Comparison of ENCODE assay signal across 8 mouse cellular contexts in genomic region chr7:27355745-27356240, GRCm38 (mm10). TPM values are rescaled to one million over a fixed set of nuclear protein-coding genes. Genes with fewer than 3 reads are reported as not detected.
A peak's percentile ranks its signal among the peaks of the same experiment; 100 is the strongest.
DNase-seq lines count a peak whose midpoint lies in the region; ATAC-seq lines count a peak whose summit lies in the region.

Gene Shkbp1 (minus strand): TSS chr7:27356019.

- peak; percentile 94 for ATAC-seq in lung, embryonic 16.5 days (ENCODE audit: low read depth)

- H3K27me3 ChIP-seq in lung, embryonic 16.5 days (ENCODE audit: control insufficient read depth, insufficient read depth, low read depth, low read length), result no peaks in the 10 kb centered on the region

- H3K9me3 ChIP-seq in lung, embryonic 16.5 days (ENCODE audit: control insufficient read depth, low read length), result no peaks in the 10 kb centered on the region

- under 1% methylated on average over 34 of the region's 34 CpGs for WGBS in lung, embryonic 16.5 days

- peak within 1 kb of the TSS; percentile 68 for H3K9ac ChIP-seq in lung, embryonic 16.5 days (ENCODE audit: low read length)

- peak within 1 kb of the TSS; percentile 68 for H3K4me3 ChIP-seq in lung, embryonic 16.5 days (ENCODE audit: low read length)

- peak within 1 kb of the TSS; percentile 81 for H3K27ac ChIP-seq in lung, embryonic 16.5 days (ENCODE audit: low read length)

- no peaks in the 10 kb centered on the region; the same call in 1 of the 2 replicates for H3K36me3 ChIP-seq in lung, embryonic 16.5 days (ENCODE audit: control insufficient read depth, insufficient read depth, low read length)

- H3K4me1 ChIP-seq in lung, embryonic 16.5 days (replicated peaks; ENCODE audit: control insufficient read depth, insufficient read depth, low read length), result peaks cover 22% of the 10 kb centered on the region

- peak within 1 kb of the TSS; percentile 72 for H3K4me2 ChIP-seq in lung, embryonic 16.5 days (ENCODE audit: low read depth, low read length)

- peak; percentile 93 for DNase-seq in NIH3T3 (ENCODE audit: low read depth)
- DNase-seq in cerebellum, adult 8-10 months, result peak; percentile 74
- DNase-seq in forelimb bud, embryonic 11.5 days (ENCODE audit: low read depth, low spot score), result peak; percentile 86
- DNase-seq in heart, postnatal 4 days, result peak; percentile 89
- peak; percentile 78 to 80 for DNase-seq in layer of hippocampus, adult 8-10 months (ENCODE audit: low spot score in 2 of 2)
- DNase-seq in ovary, postnatal 14 days (ENCODE audit: low spot score), result peak; percentile 66
- peak; percentile 84 to 87 for DNase-seq in thymus, postnatal 10 days (ENCODE audit: low spot score in 2 of 2)

RNA-seq across cellular contexts. Expression of gene Shkbp1, which starts in this region (rescaled TPM):
- total RNA-seq in heart, postnatal 4 days (2021), result 10 to 100 TPM; 18.4 to 19.8 TPM
- total RNA-seq in layer of hippocampus, adult 8-10 months (2022), result 10 to 100 TPM; 29.6 to 49.1 (median 34.1) TPM
- polyA plus RNA-seq in lung, embryonic 16.5 days (2015; fragmentation: Nextera tagmentation; extraction: Ambion mirVana), result 43.6 and 46.2 TPM in 2 replicates

Comparison
In these comparisons a context has a peak if more than half of its experiments do, and no peak if none do; other contexts are left out.
1. Peak in every context shown above with its lines: DNase-seq, ATAC-seq, H3K4me3 ChIP-seq and H3K27ac ChIP-seq.